Mouse (Mus musculus): ENCODE results near the gene D430042O09Rik. TPM values are rescaled to one million over a fixed set of nuclear protein-coding genes. Genes with fewer than 3 reads are reported as not detected.

D430042O09Rik gene
- polyA plus RNA-seq, 3 experiments from 2014 or later: 5.2 to 6.0 (median 5.6) TPM

GRCm38 (mm10) chr7:125815733-125816132 lies 108.0 kb downstream of the D430042O09Rik start:
- ATAC-seq: no peak

- no peak for ATAC-seq
These were observed 110.6 kb downstream of the D430042O09Rik start for GRCm38 (mm10) chr7:125818301-125818712.

- ATAC-seq: no peak
These were observed 112.5 kb downstream of the D430042O09Rik start for GRCm38 (mm10) chr7:125820233-125820632.

GRCm38 (mm10) chr7:125826425-125826824 lies 118.7 kb downstream of the D430042O09Rik start:
- ATAC-seq: no peak

- ATAC-seq: no peak
These were observed 119.2 kb downstream of the D430042O09Rik start for GRCm38 (mm10) chr7:125826887-125827286.

GRCm38 (mm10) chr7:125827420-125827819 lies 119.7 kb downstream of the D430042O09Rik start:
- no peak for ATAC-seq

- ATAC-seq: no peak
These were observed 120.9 kb downstream of the D430042O09Rik start for GRCm38 (mm10) chr7:125828561-125828960.

- no peak for ATAC-seq
These were observed 121.5 kb downstream of the D430042O09Rik start for GRCm38 (mm10) chr7:125829121-125829666.

GRCm38 (mm10) chr7:125832767-125833166 lies 125.1 kb downstream of the D430042O09Rik start:
- ATAC-seq: no peak

- ATAC-seq: no peak
These were observed 125.8 kb downstream of the D430042O09Rik start for GRCm38 (mm10) chr7:125833471-125833870.

- ATAC-seq: no peak
These were observed 130.5 kb downstream of the D430042O09Rik start for GRCm38 (mm10) chr7:125838078-125838742.

- ATAC-seq: no peak
These were observed 137.9 kb downstream of the D430042O09Rik start for GRCm38 (mm10) chr7:125845611-125846010.

GRCm38 (mm10) chr7:125846866-125847527 lies 139.3 kb downstream of the D430042O09Rik start:
- ATAC-seq: no peak

- ATAC-seq: no peak
These were observed 139.8 kb downstream of the D430042O09Rik start for GRCm38 (mm10) chr7:125847528-125847866.

- ATAC-seq: no peak
These were observed 151.9 kb downstream of the D430042O09Rik start for GRCm38 (mm10) chr7:125859564-125859963.

GRCm38 (mm10) chr7:125860421-125860820 lies 152.7 kb downstream of the D430042O09Rik start:
- no peak for ATAC-seq

GRCm38 (mm10) chr7:125864026-125864425 lies 156.3 kb downstream of the D430042O09Rik start:
- ATAC-seq: no peak

GRCm38 (mm10) chr7:125865234-125865633 lies 157.5 kb downstream of the D430042O09Rik start:
- no peak for ATAC-seq

- ATAC-seq: no peak
These were observed 160.9 kb downstream of the D430042O09Rik start for GRCm38 (mm10) chr7:125868570-125868969.

GRCm38 (mm10) chr7:125871404-125872201 lies 163.9 kb downstream of the D430042O09Rik start:
- ATAC-seq: no peak

GRCm38 (mm10) chr7:125872202-125872580 lies 164.5 kb downstream of the D430042O09Rik start:
- no peak for ATAC-seq

GRCm38 (mm10) chr7:125872874-125873273 lies 165.2 kb downstream of the D430042O09Rik start:
- no peak for ATAC-seq

GRCm38 (mm10) chr7:125873971-125874495 lies 166.3 kb downstream of the D430042O09Rik start:
- ATAC-seq: no peak

All from inflammation-experienced regulatory T-cells, adult 6 months (primary cell).